Mouse (Mus musculus) urinary bladder, adult 2 months (tissue): ENCODE results near the gene Samm50. TPM values are rescaled to one million over a fixed set of nuclear protein-coding genes. Genes with fewer than 3 reads are reported as not detected.

Source experiments
- DNase-seq: peaks from one replicate; pipeline ENCODE4 v3.0.0; 2022; ENCODE audit warnings: low spot score
- polyA plus RNA-seq: library from polyadenylated mRNA; depleted of rRNA; stranded (reverse); fragments of >200 nt; gene quantifications from 2 replicates; pipeline ENCODE4 v1.2.3, GENCODE M21; 2012

The Samm50 gene
- polyA plus RNA-seq, 1 experiment = 15.2 TPM

DNA sequence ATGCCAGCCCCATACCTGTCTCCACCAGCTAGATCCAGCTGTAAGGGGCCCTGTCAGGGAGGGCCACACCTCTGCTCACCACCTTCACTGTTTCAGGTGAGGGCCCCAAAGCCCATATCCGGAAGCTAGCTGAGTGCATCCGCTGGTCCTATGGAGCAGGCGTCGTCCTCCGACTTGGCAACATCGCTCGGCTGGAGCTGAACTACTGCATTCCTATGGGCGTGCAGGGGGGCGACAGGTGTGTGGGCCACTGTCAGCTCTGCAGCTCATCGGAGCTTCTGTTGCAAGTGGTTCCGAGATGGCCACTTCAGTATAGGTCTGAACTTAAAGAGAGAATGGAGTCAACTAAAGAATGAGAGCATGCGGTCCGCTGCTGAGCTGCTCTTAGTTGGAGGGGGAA, 18.9 kb downstream of the Samm50 start:
- no peak for DNase-seq

DNA sequence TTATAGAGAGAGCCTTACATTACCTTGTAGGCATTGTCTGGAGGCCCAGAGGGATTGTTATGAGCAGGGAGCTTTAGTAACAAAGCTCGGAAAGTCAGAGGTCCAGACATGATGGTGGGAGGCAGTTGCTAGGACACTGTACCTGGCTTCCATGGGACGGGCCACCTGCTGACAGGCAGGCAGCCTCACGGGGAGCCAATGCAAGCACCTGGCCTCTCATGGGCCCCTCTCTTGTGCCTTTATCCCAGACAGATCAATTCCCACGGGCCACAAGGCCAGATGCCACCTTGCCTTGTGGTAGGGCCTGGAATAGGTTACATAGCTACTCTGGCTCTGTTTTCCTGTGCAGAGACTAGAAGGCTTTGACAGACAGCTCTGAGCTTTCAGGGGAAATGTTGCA, 19.5 kb downstream of the Samm50 start:
- no peak for DNase-seq

DNA sequence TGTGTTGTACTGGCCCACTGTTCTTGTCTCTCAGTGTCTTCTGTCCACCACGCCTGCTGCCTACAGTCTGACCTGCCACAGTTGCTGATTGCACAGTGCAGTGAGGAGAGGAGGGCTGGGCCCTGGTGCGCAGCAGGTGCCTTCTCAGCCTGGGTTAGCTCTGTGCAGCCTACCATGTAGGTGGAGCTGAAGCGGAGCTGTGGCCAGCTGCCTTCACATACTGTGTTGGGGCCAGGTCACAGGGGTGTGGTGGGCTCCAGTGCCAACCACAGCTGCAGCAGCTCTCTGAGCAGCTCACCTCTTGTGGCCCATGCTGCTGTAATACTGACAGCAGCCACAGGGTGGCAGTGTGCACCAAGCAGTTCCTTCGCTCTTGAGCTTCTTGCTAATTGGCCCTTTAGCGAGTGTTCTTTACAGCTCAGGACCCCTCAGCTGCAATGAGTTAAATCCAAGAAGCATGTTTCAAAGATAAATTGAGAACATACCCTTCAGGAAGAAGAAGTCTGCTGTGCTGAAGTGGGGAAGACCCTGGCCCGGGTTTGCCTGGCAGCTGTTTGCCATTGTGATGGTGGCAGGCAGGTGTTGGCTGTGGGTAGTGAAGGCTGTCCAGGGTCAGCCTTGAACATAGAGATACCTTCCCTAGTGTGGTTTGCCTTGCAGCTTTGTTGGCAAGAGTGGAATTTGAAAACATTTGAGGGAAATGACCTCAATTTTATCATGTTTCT, 20.2 kb downstream of the Samm50 start:
- DNase-seq = peak; percentile 75

DNA sequence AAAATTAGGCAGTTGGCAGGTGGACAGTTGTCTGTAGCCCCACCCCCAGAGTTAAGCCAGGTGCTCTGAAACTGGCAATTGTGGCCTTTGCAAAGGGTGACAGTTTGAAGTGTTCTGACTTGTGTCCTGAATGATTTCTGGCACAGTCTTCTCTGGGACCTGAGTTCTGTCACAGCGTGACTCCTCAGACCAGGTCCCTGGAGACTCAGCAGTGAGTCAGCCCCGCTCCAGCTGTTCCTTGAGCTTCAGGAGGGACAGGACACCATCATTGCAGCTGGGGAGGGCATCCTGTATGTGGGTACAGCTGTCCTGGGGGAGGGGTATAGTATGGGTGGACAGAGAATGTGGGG, 20.7 kb downstream of the Samm50 start:
- no peak for DNase-seq

DNA sequence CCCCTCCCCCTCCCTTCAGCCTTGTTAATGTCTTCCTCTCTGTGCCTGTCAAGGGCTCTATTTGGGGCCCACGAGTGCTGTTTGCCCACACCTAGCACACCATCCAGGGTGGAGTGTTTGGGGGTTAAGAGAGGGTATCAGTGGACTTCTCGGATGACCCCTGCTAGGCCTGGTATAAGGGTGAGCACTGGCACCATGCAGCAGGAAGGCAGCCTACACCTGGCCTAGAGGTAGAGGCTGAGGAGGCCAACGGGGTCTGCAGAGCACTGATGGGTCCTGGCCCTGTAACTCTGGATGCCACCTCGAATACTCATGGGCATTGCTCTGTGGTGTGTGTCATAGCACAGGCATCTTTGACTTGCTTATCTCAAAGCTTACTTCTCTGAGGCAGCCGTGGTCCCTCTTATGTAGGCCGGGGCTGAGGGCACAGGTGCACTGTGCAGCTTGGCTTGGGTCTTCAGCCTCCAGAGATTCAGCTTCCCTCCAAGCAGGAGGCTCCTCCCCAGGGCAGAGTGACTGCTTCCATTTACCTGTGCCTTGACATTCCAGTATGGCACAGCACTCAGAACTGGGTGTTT, 21.2 kb downstream of the Samm50 start:
- no peak for DNase-seq

DNA sequence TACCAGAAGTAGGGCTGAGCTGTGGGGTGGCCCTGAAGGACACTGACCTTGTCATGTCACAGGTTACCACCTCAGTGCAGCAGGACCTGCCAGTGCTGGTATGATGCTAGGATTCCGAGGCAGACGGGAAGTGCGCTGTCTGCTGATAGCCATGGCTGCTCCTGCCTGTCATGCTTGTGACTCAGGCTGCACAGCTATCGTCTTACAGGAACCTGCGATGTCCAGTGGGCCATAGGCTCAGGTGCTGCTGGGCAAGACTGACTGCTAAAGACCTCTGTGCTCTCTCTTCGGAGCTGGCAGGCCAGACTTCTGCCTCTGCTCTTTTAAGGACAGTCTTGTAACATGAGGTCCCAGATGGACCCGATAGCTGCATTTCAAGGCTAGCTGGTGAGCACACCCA, 22.4 kb downstream of the Samm50 start:
- DNase-seq = no peak

DNA sequence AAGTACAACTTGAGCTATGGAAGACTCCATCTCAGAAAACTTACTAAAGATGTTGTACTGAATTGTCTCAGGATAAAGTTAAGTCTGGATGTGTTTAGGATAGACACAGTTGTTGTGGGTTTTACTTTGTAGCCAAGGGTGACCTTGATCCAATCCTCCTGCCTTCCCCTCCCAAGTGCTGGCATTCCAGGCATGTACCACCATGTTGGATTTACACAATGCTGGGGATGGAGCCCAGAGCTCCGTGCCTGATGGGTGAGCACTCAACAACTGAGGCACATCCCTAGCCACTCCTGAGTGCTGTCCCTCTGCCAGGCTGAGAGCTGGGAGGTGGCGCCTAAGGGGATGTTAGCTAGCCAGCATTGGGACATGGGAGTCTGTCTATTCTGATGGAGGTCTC, 23.2 kb downstream of the Samm50 start:
- DNase-seq = no peak

DNA sequence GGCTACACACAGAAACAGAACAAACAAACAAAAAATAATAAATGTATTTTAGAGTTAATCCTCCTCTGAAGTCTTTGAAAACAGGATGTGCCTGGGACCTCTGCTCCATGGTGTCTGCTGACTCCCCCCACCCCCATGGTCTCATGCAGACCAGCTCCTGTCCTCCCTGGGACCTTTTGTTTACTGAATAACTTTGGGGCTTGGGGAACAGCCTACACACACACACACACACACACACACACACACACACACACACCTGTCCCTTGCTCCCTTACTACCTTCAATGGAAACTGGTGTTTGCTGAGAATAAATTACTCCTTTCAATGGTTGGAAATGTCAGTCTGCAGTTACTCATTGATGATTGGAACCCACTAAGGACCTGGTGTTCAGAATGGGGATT, 24.0 kb downstream of the Samm50 start:
- DNase-seq = no peak

DNA sequence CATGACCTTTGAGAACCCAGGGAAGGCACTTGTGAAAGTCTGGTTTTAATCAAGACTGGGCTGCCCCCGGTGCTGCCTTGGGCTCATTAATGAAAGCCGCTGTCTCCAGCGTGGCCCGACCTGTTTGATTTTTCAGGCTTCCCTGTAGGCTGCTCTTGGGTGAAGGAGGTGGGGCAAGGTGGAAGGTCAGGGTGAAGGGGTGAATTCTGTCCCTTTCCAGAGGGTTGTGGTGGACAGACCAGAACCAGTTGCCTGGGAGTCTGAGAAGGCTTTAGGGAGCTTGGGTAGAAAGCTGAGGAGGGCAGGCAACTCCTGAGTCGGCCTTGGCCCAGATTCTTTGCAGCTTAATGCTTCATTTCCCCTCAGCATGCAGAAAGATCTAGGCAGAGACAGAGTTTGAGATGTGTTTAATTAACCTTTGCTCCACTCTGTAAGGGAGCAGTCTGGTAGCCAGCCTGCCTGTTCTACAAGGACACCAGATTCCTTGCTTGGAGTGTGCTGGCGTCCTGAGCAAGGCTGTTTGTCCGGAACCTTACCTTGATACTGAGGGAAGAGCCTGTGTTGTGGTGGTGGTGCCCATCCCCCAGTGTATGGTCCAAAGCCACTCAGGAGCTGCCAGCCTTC, 24.5 kb downstream of the Samm50 start:
- DNase-seq = no peak

DNA sequence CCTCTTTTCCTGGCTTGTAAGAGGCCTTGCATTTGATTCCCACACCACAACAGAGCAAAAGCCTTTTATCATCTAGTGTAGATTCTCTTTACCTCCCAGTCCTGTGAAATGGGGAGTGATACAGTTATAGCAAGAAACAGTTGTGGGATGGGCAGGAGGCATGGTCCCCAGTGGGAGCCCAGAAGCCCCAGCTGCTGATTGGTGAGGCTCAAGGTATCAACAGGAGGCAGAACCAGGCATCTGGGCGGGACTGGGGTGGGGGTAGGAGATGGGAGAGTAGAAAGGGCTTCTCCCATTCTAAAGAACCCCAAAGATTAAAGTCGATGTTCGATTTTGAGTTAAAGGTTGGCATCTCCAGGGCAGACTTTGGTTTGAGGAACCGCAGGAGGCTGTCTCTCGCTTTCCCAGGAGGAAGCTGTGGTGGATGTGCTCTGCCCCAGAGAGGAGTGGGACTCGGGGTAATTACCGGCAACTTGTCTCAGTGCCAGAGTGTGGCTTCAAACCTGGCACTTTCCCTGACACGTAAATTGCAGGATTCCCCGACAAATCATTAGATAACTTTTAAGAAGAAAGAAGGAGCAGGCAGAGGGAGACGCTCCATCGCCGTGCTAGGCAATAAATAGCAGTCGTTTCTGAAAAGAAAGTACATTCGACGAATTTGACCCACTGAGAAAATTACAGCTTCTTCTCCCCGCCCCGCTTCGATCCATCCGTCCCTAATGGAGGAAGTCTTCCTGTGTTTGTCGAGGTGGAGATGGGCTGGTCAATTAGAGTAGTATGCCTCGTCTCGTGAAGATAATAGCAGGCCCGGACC, 26.1 kb downstream of the Samm50 start:
- no peak for DNase-seq

DNA sequence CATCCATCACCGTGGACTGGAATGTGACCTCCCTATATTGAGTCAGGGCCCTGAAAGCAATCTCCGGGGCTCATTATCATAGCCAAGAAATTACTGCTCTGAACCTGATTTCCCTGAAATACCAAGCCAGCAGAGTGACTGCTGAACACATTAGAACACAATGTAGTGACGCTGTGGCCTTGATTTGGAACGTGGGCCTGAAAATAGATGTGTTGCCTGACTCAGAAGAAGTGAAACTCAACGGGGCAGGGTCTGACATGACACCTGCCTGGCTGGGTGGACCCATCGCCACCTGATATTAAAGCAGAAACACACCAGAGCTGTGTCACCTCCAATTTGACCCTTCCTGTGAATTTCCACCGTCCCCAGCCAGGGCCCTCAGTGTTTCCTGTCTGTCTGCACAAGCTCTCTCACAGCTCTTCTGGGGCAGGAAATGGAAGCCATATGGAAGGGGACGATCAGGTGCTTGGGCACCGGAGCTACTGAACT, 26.8 kb downstream of the Samm50 start:
- DNase-seq = no peak

DNA sequence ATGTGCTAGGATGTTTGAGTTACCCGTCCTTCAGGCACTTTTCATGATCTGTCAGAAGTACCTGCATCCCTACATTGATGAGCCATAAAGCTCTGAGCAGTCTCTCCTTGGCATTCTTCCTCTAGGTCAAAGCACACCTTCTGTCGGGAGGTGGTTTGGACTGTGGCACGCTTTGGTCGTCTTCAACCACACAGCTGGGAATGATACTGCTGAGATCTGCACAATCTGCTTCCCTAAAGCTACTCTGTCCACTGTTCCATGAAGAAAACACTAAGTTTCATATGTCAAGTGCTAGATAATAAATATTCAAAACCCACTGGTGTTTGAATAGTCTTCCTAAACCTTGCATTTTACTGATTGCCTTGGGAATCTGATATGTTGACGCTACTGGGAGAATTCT, 29.5 kb downstream of the Samm50 start:
- DNase-seq = no peak

DNA sequence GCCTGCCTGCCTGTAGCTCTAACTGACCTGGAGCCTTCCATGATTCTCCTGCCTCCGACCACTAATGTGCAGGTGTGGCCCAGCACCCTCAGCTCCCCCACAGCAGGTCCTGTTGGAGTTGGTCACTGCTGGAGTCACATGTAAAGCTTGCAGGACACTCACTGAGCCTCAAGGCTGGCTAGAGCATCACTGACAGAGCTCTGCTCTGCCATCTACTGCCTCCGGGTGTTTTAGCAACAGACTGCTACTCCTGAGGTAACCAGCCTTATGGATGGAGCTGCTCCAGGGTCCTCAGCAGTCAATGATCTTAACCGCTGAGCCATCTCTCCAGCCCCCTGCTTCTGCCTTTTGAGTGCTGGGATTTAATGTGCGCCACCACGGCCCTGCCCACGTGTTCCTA, 31.4 kb downstream of the Samm50 start:
- no peak for DNase-seq

DNA sequence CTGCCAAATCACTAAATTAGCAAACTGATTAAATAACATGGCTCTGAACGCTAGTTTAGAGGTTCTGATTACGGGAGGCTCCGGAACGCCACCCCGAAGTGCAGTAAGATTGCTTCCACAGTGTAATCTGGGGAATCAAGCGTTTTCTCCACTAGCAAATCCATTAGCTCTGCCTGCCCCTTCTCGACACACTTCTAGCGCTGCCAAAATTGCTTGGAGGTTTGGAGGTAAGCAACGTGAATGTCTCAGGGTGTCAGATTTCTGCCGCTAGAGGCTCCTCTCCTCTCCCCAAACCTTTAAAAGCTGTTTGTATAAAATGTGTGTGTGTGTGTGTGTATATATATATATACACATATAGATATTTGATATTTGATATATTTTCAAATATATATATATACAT, 32.7 kb downstream of the Samm50 start:
- DNase-seq = no peak

DNA sequence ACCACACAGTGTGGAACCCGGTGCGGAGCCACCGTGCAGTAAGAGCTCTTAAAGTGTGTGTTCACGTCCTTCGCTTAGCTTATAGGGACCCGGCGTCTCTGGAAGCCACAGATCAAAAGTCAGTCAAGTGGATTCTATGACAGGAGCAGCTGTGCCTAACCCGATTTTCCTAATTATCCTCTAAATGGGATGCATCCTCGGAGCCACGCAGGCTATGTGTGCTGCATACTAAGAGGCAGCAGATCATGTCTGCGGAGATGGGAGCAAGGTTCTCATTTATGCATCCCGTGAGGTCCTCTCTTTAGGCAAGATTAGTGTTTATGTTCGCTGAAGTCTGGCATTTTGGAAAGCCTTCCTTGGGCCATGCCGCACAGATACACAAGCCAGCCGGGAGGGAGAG, 34.9 kb downstream of the Samm50 start:
- DNase-seq = no peak

DNA sequence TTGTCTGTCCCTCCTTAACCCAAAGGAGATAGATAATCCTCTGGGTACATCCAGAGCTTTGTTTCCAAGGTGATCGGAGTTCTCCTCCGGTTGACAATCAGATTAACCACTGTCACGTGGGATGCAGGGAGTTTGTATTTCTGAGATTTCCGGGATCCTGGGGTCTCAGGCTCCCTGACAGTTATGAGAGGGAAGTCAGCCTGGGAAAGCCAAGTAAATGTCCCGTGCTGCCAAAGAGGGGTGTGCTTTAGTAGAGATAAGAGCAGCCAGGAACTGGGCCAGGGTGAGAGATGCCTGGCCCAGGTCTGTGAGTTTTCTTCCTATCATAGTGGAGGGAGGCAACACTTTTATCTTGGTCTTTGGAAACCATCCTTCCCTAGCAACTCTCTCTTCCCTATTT, 38.6 kb downstream of the Samm50 start:
- no peak for DNase-seq

DNA sequence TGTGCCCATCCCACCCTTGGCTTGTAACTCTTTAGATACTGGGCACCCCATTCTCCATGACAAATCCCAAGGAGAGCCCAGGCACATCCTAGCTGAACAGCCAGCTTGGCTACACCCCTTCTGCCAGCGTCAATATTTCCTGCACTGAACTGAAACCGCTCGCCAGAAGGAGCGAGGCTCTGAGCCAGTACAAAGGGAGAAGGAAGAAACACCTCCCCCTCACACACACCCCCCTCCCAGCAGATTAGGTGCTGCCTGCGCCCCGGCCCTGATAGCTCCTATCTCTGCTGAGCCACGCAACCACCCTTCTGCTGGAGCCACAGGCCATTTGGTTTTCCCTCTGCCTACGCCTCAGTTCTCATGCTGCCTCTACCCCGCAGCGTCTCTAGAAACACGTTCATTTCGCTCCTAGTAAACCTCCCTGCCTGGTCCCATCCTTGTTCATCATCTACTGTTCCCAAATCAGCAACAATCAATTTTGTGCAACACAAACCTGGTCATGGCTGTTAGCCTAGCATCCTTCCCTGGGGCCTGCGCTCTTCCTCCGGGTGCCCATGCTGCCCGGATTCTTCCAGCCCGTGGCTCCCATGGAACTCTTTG, 39.2 kb downstream of the Samm50 start:
- no peak for DNase-seq

DNA sequence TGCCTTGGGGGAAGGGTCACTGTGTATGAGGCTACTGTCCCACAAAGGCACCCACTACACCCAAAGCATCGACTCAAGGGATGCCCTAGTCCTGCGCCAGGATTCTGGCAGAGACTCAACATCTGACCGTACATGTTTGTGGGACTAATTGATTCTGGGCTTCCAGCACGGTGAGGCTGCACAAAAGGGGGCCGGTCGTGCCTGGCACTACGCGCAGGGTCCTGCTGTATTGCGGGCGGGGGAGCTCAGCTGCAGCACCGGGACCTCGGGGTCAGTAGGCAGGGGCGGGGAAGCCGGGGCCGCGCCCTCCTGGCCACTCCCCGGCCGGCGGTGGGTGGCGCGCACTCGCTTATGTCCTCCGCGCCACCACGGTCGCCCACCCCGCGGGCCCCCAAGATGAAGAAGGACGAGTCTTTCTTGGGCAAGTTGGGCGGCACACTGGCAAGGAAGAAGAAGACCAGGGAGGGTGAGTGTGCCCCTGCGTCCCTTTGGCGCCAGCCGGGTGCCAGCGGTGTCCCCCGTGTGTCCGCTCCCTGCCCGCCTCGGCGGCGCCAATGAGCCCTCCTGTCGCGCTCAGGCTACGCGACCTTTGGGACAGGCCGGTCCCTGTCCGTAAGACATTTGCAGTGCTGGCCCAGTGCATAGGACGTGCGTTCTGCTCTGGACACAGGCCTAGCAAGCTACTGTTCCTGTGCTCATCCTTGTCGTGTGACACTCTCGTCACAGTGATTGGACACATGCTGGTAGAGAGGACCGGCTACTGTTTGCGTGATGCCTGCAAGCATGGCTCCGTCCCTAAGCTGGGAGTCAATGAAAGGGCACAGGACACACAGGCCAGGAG, 39.9 kb downstream of the Samm50 start, which contains the start of gene Parvb:
Gene Parvb, plus strand, starts transcription at position 323 of the 841 bp plus-strand sequence.
- DNase-seq = no peak

DNA sequence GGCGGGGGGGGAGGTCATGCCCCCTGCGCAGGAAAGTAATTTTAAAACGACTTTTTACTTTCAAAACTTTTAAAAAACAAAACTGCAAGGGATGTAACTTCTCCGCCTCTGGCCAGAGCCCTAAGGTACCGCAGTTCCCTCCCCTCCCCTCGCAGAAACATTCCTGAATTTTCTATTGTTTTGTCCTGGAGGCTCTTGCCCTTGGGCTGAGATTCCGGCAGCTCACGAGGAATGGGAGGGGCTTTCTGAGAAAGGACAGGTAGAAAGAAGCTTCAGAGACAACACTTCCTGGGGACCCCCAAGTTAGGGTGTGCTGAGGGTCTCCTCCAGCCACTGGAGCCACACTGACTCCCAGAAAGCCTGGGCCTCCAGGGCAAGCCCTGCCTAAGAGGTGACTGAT, 40.6 kb downstream of the Samm50 start:
- no peak for DNase-seq

DNA sequence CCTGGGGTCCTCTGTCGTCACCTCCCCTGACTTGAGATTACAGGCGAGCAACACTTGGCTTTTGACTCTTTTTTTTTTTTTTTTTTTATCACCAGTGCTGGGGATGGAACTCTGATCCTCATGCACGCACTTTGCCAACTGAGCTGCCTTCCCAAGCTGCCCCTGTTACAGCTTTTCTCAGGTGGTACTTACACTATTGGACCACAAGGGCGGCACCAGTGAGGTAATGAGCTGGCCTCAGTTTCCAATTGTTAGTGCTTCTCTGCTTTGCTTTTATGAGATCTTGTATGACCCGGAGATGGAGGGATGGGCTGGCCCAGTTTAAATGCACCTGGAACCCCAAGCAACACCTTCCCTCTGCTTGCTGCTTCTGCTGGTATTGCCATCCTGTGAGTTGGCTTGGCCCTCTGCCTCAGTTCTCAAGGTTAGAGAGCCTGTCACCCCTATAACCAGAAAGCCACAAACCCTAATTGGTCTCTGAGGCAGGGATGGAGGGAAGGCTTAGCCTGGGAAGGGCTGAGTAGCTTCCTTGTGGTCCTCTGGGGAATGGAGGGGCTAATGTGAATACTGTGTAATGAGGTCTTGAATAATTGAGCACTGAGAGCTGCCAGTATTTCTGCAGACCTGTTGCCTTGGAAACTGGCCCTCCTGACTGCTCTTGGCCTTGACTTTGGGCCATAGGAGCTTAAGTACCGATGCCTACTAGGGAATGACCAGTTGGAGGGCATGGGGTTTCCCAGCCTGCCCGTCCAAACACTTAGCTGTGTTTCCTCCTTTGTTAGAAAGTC, 42.9 kb downstream of the Samm50 start:
- DNase-seq = no peak
